Mouse (Mus musculus) liver, postnatal 0 days (tissue): ENCODE measurements around the gene Tbc1d13. TPM values are rescaled to one million over a fixed set of nuclear protein-coding genes. Genes with fewer than 3 reads are reported as not detected.
A peak's percentile ranks its signal among the peaks of the same experiment; 100 is the strongest.

Experiments
- ATAC-seq: fragments of 200-750 bp; cut with Nextera tagmentation; 2 replicates; pipeline ENCODE4 v1.8.0; 2017; ENCODE audit warnings: mild to moderate bottlenecking, moderate library complexity
- DNase-seq: peaks from one replicate; pipeline ENCODE4 v3.0.0-alpha.2; 2016
- H3K27ac ChIP-seq: fragments of 300-500 bp; sonication (generic); 2 replicates; pipeline ENCODE4 v1.5.1; 2014; ENCODE audit warnings: antibody characterized with exemption, moderate library complexity, mild to moderate bottlenecking, low read depth
- H3K27me3 ChIP-seq: fragments of 300-500 bp; sonication (generic); 2 replicates; pipeline ENCODE4 v1.6.1; 2014; ENCODE audit warnings: low read length, control low read depth, mixed read lengths; ENCODE audit not compliant: insufficient read depth
- H3K36me3 ChIP-seq: fragments of 300-500 bp; sonication (generic); replicated peaks from 2 replicates; pipeline ENCODE4 v1.6.1; 2014; ENCODE audit warnings: mild to moderate bottlenecking, control low read depth, low read length, moderate library complexity, mixed read lengths; ENCODE audit not compliant: insufficient read depth
- H3K4me1 ChIP-seq: fragments of 300-500 bp; sonication (generic); 2 replicates; pipeline ENCODE4 v1.6.1; 2014; ENCODE audit warnings: antibody characterized with exemption, mild to moderate bottlenecking, control low read depth; ENCODE audit not compliant: insufficient read depth
- H3K4me2 ChIP-seq: fragments of 300-500 bp; sonication (generic); 2 replicates; pipeline ENCODE4 v1.6.1; 2014; ENCODE audit warnings: low read depth, mild to moderate bottlenecking, low read length, moderate library complexity, mixed read lengths
- H3K4me3 ChIP-seq: fragments of 300-500 bp; sonication (generic); 2 replicates; pipeline ENCODE4 v1.5.1; 2014; ENCODE audit warnings: low read depth, low read length
- H3K9ac ChIP-seq: fragments of 300-500 bp; sonication (generic); replicated peaks from 2 replicates; pipeline ENCODE4 v1.6.1; 2014; ENCODE audit warnings: mild to moderate bottlenecking, moderate library complexity
- H3K9me3 ChIP-seq: fragments of 300-500 bp; sonication (generic); 2 replicates; pipeline ENCODE4 v1.6.1; 2016; ENCODE audit warnings: mild to moderate bottlenecking, control low read depth, low read length, mixed read lengths
- CTCF ChIP-seq: sonication (generic); IDR thresholded peaks from 2 replicates; pipeline ENCODE4 v1.5.1; 2016; ENCODE audit warnings: antibody characterized with exemption, low read depth
- EP300 ChIP-seq: IDR thresholded peaks from 2 replicates; pipeline ENCODE4 v1.6.1; 2016; ENCODE audit warnings: antibody characterized with exemption, low read depth, mild to moderate bottlenecking
- WGBS: fragments of 180-500 bp; shearing (Covaris S2); extraction: QIAGEN DNeasy Blood & Tissue Kit; methylation state at CpG from one replicate; pipeline ENCODE4 v1.1.7; 2014; ENCODE audit not compliant: insufficient replicate concordance; 5-methylcytosine and 5-hydroxymethylcytosine counted together
- polyA plus RNA-seq: library from polyadenylated mRNA; unstranded; fragments of >200 nt; fragmentation: Nextera tagmentation; extraction: Ambion mirVana; gene quantifications from 2 replicates; pipeline ENCODE4 v1.2.1, GENCODE M21; 2015

Tbc1d13 gene
- polyA plus RNA-seq, 1 experiment from 2014 or later, result 1.8 TPM

DNA sequence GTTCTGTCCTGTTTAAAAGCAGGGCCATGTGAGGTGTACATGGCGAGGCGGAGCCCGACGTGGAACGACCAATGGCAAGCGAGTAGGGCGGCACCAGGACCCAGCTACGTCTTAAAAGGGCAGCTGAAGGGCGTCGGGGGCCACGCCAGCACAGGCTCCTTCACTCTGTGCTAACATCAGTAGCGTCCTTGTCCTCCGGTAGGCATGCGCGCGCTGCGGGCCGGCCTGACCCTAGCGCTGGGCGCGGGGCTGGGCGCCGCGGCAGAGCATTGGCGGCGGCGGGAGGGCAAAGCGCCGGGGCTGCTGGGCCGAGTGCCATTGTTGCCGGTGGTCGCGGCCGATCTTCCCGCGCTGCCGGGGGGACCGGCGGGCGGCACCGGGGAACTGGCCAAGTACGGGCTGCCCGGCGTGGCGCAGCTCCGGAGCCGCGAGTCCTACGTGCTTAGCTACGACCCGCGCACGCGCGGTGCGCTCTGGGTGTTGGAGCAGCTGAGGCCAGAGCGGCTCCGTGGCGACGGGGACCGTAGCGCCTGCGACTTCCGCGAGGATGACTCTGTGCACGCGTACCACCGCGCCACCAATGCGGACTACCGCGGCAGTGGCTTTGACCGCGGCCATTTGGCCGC, 37.9 kb downstream of the Tbc1d13 start, which contains the start of gene Endog:
TSS of gene Endog (plus strand) at position 123 of the 626 bp plus-strand sequence.
- Histone ChIP-seq H3K9me3 (peaks cover 5% of the 10 kb centered on the region), H3K4me2 (peak within 1 kb of the TSS; percentile 97), H3K4me3 (peak within 1 kb of the TSS; percentile 70), H3K27ac (peak within 1 kb of the TSS; percentile 89), H3K27me3 (no peaks in the 10 kb centered on the region), H3K4me1 (peaks cover 17% of the 10 kb centered on the region), H3K9ac (peak within 1 kb of the TSS; percentile 72), H3K36me3 (peaks cover 29% of the 10 kb centered on the region)
- whole genome bisulfite sequencing, result under 1% methylated on average over 71 of the region's 75 CpGs
- ATAC-seq (peak; percentile 90), DNase-seq (peak; percentile 79)
- no peak for TF ChIP-seq EP300
- TF ChIP-seq CTCF, result no peak

DNA sequence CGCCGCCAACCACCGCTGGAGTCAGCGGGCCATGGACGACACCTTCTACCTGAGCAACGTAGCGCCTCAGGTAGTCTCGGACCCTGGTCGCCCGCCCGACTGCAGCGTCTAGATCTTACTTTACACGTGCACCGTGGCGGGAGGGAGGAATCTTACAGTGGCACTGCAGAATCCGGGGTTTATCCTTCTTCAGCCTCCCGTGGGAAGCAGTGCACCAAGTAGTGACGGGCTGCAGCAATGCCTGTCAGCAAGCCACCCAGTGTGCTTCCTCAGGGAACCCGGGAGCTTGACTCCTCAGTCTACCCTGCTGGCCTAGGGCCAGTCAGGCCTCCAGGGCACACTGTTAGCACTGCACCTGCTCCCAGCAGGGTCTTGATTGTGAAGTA, 38.4 kb downstream of the Tbc1d13 start:
- Histone ChIP-seq H3K27ac (peak overlapping the region; percentile 89), H3K36me3 (peaks cover 30% of the 10 kb centered on the region)

DNA sequence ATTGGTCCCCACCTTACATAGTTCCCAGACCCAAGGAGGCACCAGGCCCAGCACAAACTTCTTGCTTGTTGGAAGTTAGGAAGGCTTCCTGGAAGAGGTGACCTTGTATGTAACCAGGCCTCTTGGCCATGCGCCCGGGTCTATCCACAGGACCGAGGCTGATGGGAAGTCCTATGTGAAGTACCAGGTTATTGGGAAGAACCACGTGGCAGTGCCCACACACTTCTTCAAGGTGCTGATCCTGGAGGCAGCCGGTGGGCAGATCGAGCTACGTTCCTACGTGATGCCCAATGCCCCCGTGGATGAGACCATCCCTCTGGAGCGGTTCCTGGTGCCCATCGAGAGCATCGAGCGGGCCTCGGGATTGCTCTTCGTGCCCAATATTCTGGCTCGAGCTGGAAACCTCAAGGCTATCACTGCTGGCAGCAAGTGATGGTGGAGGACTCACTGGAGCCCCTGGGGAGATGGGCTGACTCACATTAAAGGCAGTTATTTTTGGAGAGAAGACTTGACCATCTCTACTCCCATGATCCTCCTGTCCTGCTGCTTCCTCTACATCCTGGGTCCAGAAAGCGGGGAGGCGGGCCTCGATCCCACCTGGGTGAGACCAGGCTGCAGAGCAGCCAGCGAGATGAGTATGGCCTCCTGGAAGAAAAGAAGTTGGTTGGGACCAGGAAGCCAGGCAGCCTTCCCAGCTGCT, 40.1 kb downstream of the Tbc1d13 start:
- no peak for DNase-seq
- WGBS, result 89% methylated on average over 20 of the region's 20 CpGs
- no peak for TF ChIP-seq CTCF
- TF ChIP-seq EP300, result no peak

More for the DNA sequence above, 38.4 kb downstream of the Tbc1d13 start:
- TF ChIP-seq EP300, result no peak
- no peak for TF ChIP-seq CTCF
- peaks cover 19% of the 10 kb centered on the region for H3K4me1 ChIP-seq
- WGBS, result 1% methylated on average over 19 of the region's 19 CpGs
- H3K4me2 ChIP-seq, result peak overlapping the region; percentile 97
- peak overlapping the region; percentile 70 for H3K4me3 ChIP-seq
- DNase-seq, result no peak
- peak; percentile 12 for ATAC-seq
- peaks cover under 1% of the 10 kb centered on the region; the same call in 1 of the 2 replicates for H3K9me3 ChIP-seq
- peak overlapping the region; percentile 72 for H3K9ac ChIP-seq
- H3K27me3 ChIP-seq, result no peaks in the 10 kb centered on the region

DNA sequence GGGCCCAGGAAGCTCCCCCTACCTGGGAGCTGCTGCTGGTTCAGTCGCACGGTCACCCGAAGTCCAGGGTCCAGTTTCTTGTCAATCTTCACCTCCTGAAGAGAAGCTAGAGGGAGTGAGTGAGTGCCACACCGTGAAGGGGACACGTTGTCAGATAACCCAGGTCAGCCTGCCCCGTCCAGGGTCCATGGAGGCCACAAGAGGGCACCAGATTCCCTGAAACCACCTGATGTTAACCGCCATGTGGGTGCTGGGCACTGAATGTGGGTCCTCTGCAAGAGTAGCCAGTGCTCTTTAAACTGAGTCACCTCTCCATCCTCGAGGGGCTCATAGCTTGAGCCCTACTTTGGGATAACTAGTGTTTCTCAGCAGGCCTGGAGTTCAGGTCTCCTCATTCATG, 42.4 kb downstream of the Tbc1d13 start:
- Histone ChIP-seq H3K27me3 (no peaks in the 10 kb centered on the region), H3K36me3 (peaks cover 30% of the 10 kb centered on the region), H3K9me3 (no peaks in the 10 kb centered on the region), H3K4me3 (no peak overlapping the region), H3K9ac (no peak overlapping the region), H3K27ac (no peak overlapping the region), H3K4me1 (peaks cover 31% of the 10 kb centered on the region), H3K4me2 (no peak overlapping the region)
- WGBS, result 83% methylated on average over 8 of the region's 8 CpGs
- DNase-seq (no peak), ATAC-seq (no peak)
- TF ChIP-seq EP300, result no peak
- peak; percentile 52 for TF ChIP-seq CTCF

More for the DNA sequence above, 40.1 kb downstream of the Tbc1d13 start:
- no peak overlapping the region for H3K4me2 ChIP-seq
- H3K9ac ChIP-seq, result no peak overlapping the region
- peaks cover 30% of the 10 kb centered on the region for H3K36me3 ChIP-seq
- no peaks in the 10 kb centered on the region for H3K9me3 ChIP-seq
- H3K4me3 ChIP-seq, result no peak overlapping the region
- H3K4me1 ChIP-seq, result peaks cover 31% of the 10 kb centered on the region
- no peak for ATAC-seq
- no peaks in the 10 kb centered on the region for H3K27me3 ChIP-seq
- no peak overlapping the region for H3K27ac ChIP-seq

DNA sequence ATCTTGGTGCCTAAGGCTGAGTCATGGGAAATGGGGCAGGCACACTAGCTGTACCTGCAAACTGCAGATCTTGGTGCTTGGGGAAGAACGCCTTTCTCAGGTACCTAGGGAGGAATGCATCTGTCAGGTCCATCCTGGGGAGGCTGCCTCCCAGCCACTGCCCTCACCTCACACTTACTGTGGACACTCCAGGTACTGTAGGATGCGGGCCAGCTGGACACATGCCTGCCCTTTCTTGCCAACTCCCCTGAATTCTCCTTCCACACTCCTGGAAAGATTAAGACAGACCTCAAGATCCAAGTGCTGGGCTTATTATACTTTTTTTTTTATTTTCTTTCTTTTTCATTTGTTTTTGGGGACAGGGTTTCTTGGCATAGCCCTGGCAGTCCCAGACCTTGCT, 43.0 kb downstream of the Tbc1d13 start:
- ATAC-seq, result no peak
- TF ChIP-seq CTCF, result no peak
- no peak overlapping the region for H3K4me3 ChIP-seq
- no peaks in the 10 kb centered on the region for H3K27me3 ChIP-seq
- peaks cover 26% of the 10 kb centered on the region for H3K4me1 ChIP-seq
- no peaks in the 10 kb centered on the region for H3K9me3 ChIP-seq
- 86% methylated on average over 2 of the region's 2 CpGs for WGBS
- no peak overlapping the region for H3K27ac ChIP-seq
- H3K36me3 ChIP-seq, result peaks cover 30% of the 10 kb centered on the region
- no peak overlapping the region for H3K4me2 ChIP-seq
- no peak overlapping the region for H3K9ac ChIP-seq
- no peak for DNase-seq
